Mouse (Mus musculus) limb, embryonic 15.5 days (tissue): ENCODE data around the gene Stk31. TPM values are rescaled to one million over a fixed set of nuclear protein-coding genes. Genes with fewer than 3 reads are reported as not detected.

Experiments used
- ATAC-seq: fragments of 200-750 bp; cut with Nextera tagmentation; 2 replicates; pipeline ENCODE4 v1.8.0; 2017; ENCODE audit warnings: low read depth, moderate TSS enrichment; ENCODE audit not compliant: insufficient number of reproducible peaks, low FRiP score, low TSS enrichment
- H3K27ac ChIP-seq: fragments of 300-500 bp; sonication (generic); 2 replicates; pipeline ENCODE4 v1.5.1; 2015; ENCODE audit warnings: moderate library complexity, mild to moderate bottlenecking, inconsistent platforms
- H3K27me3 ChIP-seq: fragments of 300-500 bp; sonication (generic); 2 replicates; pipeline ENCODE4 v1.6.1; 2015; ENCODE audit warnings: inconsistent platforms
- H3K36me3 ChIP-seq: fragments of 300-500 bp; sonication (generic); 2 replicates; pipeline ENCODE4 v1.6.1; 2015; ENCODE audit warnings: inconsistent platforms
- H3K4me1 ChIP-seq: fragments of 300-500 bp; sonication (generic); 2 replicates; pipeline ENCODE4 v1.6.1; 2015; ENCODE audit warnings: inconsistent platforms
- H3K4me2 ChIP-seq: fragments of 300-500 bp; sonication (generic); 2 replicates; pipeline ENCODE4 v1.6.1; 2015; ENCODE audit warnings: mild to moderate bottlenecking, inconsistent platforms
- H3K4me3 ChIP-seq: fragments of 300-500 bp; sonication (generic); 2 replicates; pipeline ENCODE4 v1.5.1; 2015; ENCODE audit warnings: mild to moderate bottlenecking, inconsistent platforms
- H3K9ac ChIP-seq: fragments of 300-500 bp; sonication (generic); 2 replicates; pipeline ENCODE4 v1.6.1; 2015; ENCODE audit warnings: inconsistent platforms
- H3K9me3 ChIP-seq: fragments of 300-500 bp; sonication (generic); 2 replicates; pipeline ENCODE4 v1.6.1; 2016; ENCODE audit warnings: inconsistent platforms
- WGBS: fragments of 180-500 bp; shearing (Covaris S2); methylation state at CpG from one replicate; pipeline ENCODE4 v1.1.7; 2015; 5-methylcytosine and 5-hydroxymethylcytosine counted together
- polyA plus RNA-seq: library from polyadenylated mRNA; unstranded; fragments of >200 nt; fragmentation: Nextera tagmentation; extraction: Ambion mirVana; gene quantifications from 2 replicates; pipeline ENCODE4 v1.2.1, GENCODE M21; 2015

The Stk31 gene
- polyA plus RNA-seq = 0.12 TPM in 1 of 2 replicates, not detected in the other

DNA sequence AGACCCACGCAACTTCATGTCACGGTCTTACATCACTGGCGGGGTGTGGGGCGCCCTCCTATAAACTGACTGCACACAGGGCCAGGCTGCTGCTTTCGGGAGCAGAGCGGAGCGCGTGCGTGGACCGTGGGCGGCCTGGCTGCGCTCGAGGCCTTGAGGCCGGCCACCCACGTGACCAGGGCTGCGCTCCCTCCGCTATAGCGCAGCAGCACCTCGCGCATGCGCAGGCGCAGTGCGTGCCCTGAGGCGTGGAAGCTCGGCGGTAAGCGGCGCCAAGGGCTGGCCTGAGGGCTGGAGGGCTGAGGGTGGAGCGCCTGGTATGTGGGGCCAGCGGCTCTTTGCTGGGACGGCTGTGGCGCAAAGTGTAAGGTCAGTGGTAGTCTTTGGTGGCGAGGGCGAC is at the start of gene Stk31:
Stk31 (plus strand) TSS at position 289 of the 400 bp plus-strand sequence.
- no peak within 1 kb of the TSS for H3K27ac ChIP-seq
- H3K9me3 ChIP-seq = no peaks in the 10 kb centered on the region
- H3K4me1 ChIP-seq = no peaks in the 10 kb centered on the region
- H3K9ac ChIP-seq = no peak within 1 kb of the TSS
- no peaks in the 10 kb centered on the region for H3K36me3 ChIP-seq
- 82% methylated on average over 34 of the region's 34 CpGs for WGBS
- peak; percentile 35; the same call in 1 of the 2 replicates for ATAC-seq
- H3K4me2 ChIP-seq = no peak within 1 kb of the TSS
- H3K27me3 ChIP-seq = no peaks in the 10 kb centered on the region
- no peak within 1 kb of the TSS for H3K4me3 ChIP-seq

DNA sequence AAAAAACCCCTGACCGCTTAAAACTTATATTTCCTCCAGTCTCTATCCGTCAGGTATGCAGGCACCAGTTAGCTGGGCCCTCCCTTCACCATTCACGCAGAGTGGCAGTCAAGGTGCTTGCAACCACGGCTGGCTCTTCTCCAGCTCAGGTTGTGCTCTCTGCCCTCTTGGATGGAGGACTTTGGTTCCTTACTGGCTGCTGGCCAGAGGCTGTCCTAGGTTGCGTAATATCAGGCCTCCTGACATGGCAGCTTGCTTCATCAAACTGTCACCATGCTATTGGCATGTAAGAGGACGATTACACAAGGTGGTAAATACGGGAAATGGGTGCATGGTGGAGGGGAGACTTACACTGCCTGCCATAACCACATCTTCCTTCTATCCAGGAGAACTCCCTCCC is 45.6 kb upstream of the Stk31 start:
- no peaks in the 10 kb centered on the region for H3K9me3 ChIP-seq
- no peaks in the 10 kb centered on the region for H3K27me3 ChIP-seq
- H3K27ac ChIP-seq = no peak overlapping the region
- WGBS = 90% methylated on average over 7 of the region's 7 CpGs
- H3K36me3 ChIP-seq = no peaks in the 10 kb centered on the region
- H3K4me3 ChIP-seq = no peak overlapping the region
- no peak for ATAC-seq
- no peak overlapping the region for H3K4me2 ChIP-seq
- H3K4me1 ChIP-seq = no peaks in the 10 kb centered on the region
- H3K9ac ChIP-seq = no peak overlapping the region

DNA sequence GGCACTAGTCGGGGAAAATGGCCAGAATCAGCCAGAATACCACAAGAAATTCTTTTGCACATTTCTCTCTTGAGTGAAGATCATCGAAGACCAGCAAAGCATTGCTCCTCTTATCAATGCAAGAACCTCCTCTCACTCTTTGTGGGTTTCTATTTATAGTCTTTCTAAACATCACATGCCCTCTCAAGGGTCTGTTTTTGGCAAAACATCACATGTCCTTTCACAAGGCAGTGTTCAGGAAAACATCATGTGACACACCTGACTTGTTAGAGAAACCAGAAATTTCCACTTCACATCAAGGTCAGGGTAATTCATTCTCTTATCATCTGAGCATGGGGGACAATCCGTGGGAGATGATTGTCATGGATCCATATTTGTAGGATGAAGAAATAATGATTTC is 40.8 kb upstream of the Stk31 start:
- 85% methylated on average over 3 of the region's 3 CpGs for WGBS

DNA sequence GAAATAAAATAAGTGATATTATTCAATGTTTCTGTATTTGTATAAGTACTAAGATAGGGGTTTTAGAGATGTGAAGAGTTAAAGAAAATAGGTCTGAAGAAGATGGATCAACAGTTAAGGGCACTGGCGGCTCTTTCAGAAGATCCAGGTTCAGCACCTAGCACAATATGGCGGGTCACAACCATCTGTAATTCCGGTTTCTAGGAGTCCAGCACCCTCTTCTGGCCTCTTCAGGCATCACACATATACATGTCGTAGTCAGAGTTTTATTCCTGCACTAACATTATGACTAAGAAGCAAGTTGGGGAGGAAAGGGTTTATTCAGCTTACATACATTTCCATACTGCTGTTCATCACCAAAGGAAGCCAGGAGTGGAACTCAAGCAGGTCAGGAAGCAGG is 40.2 kb upstream of the Stk31 start:
- Histone ChIP-seq H3K27me3 (no peaks in the 10 kb centered on the region), H3K27ac (no peak overlapping the region), H3K9ac (no peak overlapping the region), H3K36me3 (no peaks in the 10 kb centered on the region), H3K9me3 (no peaks in the 10 kb centered on the region), H3K4me3 (no peak overlapping the region), H3K4me1 (no peaks in the 10 kb centered on the region), H3K4me2 (no peak overlapping the region)
- no peak for ATAC-seq
- WGBS = 72% methylated on average over 4 of the region's 4 CpGs

More for the DNA sequence above, 40.8 kb upstream of the Stk31 start:
- Histone ChIP-seq H3K27ac (no peak overlapping the region), H3K36me3 (no peaks in the 10 kb centered on the region), H3K9me3 (no peaks in the 10 kb centered on the region), H3K27me3 (no peaks in the 10 kb centered on the region), H3K4me3 (no peak overlapping the region), H3K4me2 (no peak overlapping the region), H3K9ac (no peak overlapping the region), H3K4me1 (no peaks in the 10 kb centered on the region)
- ATAC-seq = no peak

DNA sequence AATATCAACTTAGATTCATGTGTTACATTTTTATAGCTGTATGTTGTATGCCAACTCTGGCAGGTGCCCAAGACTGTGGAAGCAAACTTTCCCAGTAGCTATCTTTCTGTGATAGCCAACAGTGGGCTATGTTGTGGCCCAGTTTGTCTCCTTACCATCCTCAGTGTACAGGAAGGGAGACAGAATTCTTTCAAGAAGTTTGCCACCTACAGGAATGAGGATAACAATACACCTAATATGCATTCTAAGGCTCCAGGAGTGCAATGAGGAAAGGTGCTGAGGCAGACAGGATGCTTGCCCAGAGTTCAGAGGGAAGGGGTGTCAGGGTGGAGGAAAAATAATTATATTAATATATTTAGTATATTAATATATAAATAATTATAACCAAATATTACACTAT is 35.0 kb upstream of the Stk31 start:
- no peak for ATAC-seq
- H3K9me3 ChIP-seq = no peaks in the 10 kb centered on the region
- no peaks in the 10 kb centered on the region for H3K4me1 ChIP-seq
- no peaks in the 10 kb centered on the region for H3K27me3 ChIP-seq
- H3K36me3 ChIP-seq = no peaks in the 10 kb centered on the region
- no peak overlapping the region for H3K9ac ChIP-seq
- no peak overlapping the region for H3K4me2 ChIP-seq
- no peak overlapping the region for H3K27ac ChIP-seq
- H3K4me3 ChIP-seq = no peak overlapping the region

DNA sequence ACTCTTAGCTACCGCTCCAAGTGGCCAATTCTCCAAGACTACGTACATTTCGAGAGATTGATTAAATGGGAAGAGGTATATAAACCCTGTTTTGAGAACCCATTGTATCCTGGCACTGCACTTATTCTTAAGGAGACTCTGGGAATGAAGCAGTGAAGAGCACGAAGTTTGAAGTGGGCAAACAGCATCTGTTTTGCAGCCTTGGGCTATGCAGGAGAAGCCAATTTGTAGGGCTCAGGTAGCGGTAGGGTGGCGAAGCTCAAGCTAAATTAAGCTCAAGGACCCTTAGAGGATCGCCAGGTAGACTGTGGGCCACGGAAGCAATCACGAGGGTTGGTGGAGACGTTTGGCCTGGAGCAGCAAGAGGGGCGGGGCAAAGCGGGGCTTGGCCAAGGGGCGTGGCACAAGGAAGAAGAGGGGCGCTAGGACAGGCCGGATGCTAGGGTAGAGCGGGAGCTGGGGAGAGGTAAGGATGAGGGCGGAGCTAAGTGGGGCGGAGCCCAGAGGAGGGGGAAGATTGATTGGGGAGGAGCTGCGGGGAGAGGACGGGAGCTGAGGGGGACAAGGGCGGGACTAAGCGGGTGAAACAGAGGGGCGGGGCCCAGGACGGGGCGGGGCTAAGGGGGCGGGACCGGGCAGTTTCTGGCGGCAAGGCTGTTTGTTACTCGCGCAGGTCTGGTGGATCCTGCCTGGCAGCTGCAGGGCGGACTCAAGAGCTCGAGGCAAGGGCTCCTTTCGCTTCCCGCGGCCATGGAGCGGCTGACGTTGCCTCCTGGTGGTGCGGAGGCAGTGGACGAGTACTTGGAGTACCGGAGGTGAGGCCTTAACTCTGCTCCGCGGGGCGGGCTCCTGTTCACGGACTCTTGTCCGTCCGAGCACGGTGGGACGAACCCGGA is 28.0 kb upstream of the Stk31 start, which contains the start of gene Fam221a:
Fam221a (plus strand) TSS at position 581 of the 896 bp plus-strand sequence.
- Histone ChIP-seq H3K4me1 (peaks cover 7% of the 10 kb centered on the region), H3K9ac (peak within 1 kb of the TSS; percentile 61), H3K27me3 (no peaks in the 10 kb centered on the region), H3K27ac (peak within 1 kb of the TSS; percentile 86), H3K9me3 (no peaks in the 10 kb centered on the region), H3K4me3 (peak within 1 kb of the TSS; percentile 66), H3K4me2 (peak within 1 kb of the TSS; percentile 87), H3K36me3 (no peaks in the 10 kb centered on the region)
- 3% methylated on average over 44 of the region's 49 CpGs for WGBS
- peak; percentile 96 for ATAC-seq

DNA sequence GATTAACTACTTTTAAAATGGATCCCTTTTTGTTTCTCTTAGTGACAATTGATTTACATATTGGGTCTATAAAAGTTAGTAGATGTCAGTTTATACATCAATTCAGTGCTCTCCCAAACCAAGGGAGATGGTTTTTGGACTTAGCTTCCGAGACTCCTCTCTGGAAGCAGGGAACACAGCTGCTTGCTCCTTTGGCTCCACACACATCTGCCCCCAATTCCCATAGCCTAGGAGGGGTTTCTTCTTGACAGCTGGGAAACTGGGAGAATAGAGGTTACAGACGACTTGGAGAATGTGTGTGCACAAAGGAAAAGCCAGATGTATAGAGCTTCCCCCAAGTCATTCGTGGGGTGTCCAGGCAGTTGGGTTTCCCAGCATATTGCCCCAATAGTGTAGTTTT is 27.2 kb upstream of the Stk31 start:
- no peaks in the 10 kb centered on the region for H3K36me3 ChIP-seq
- no peaks in the 10 kb centered on the region for H3K27me3 ChIP-seq
- H3K9me3 ChIP-seq = no peaks in the 10 kb centered on the region
- peak overlapping the region; percentile 38; the same call in 1 of the 2 replicates for H3K27ac ChIP-seq
- peak overlapping the region; percentile 87 for H3K4me2 ChIP-seq
- H3K4me1 ChIP-seq = peaks cover 7% of the 10 kb centered on the region
- no peak for ATAC-seq
- WGBS = 22% methylated on average over 3 of the region's 3 CpGs
- H3K9ac ChIP-seq = peak overlapping the region; percentile 26; the same call in 1 of the 2 replicates
- peak overlapping the region; percentile 66 for H3K4me3 ChIP-seq

DNA sequence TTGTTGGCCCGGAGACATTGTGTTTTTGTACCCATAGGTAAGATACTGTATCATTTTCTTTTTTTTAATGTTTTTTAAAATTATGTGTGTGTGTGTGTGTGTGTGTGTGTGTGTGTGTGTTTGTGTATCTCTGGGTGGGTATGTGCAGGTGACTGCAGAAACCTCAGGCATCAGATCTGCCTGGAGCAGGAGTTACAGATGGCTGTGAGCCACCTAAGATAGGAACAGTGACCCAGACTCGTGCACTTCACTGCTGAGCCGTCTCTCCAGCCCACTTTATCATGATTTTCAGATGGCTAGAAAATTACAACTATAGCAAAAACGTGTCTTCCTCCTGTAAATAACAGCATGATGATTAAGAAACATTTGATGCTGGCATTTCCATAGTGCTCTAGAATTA is 22.7 kb upstream of the Stk31 start:
- Histone ChIP-seq H3K4me1 (peaks cover 7% of the 10 kb centered on the region), H3K27ac (no peak overlapping the region), H3K27me3 (no peaks in the 10 kb centered on the region), H3K36me3 (no peaks in the 10 kb centered on the region), H3K9me3 (no peaks in the 10 kb centered on the region), H3K4me3 (no peak overlapping the region), H3K9ac (no peak overlapping the region), H3K4me2 (no peak overlapping the region)
- 81% methylated on average over 4 of the region's 4 CpGs for WGBS
- ATAC-seq = no peak

DNA sequence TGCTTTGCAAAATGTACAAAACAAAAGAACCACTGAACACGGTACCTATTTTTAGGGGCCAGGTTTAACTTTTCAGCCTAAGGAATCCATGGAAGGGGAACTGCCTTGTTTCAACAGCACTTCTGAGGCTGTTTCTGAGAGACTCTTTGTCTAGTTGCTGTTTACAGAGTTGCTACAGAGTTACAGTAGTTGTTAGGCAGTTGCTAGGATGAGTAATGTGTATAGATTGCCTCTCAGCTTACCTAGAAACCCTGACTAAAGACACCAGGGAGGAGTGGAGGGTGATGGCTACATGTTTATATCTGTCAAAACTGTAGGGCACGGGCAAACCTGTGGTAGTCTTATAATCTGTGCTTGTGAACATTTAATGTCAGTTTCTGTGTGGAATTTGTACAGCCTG is 21.5 kb upstream of the Stk31 start:
- ATAC-seq = no peak
- H3K4me2 ChIP-seq = no peak overlapping the region
- no peak overlapping the region for H3K9ac ChIP-seq
- no peaks in the 10 kb centered on the region for H3K9me3 ChIP-seq
- H3K27ac ChIP-seq = no peak overlapping the region
- H3K36me3 ChIP-seq = no peaks in the 10 kb centered on the region
- no peak overlapping the region for H3K4me3 ChIP-seq
- H3K4me1 ChIP-seq = no peaks in the 10 kb centered on the region
- H3K27me3 ChIP-seq = no peaks in the 10 kb centered on the region
- WGBS = 77% methylated on average over 2 of the region's 2 CpGs

DNA sequence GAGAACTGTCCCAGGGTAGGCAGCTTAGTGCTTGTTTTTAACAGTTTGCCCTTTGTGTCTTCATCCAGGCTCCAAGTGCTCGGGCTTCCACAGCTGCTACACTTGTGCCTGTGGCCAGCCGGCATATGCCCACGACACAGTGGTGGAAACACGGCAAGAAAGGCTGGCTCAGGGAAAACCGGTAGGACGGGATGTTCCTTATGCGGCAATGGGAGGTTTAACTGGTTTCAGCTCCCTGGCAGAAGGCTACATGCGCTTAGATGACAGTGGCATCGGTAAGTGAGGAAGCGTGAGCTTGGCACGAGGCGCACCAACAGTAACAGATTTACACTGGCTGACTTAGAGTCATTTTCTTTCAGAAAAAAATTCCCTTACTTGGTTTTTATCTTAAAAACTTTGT is 17.1 kb upstream of the Stk31 start:
- WGBS = 66% methylated on average over 12 of the region's 12 CpGs
- Histone ChIP-seq H3K36me3 (peaks cover 13% of the 10 kb centered on the region; the same call in 1 of the 2 replicates), H3K9me3 (no peaks in the 10 kb centered on the region)

DNA sequence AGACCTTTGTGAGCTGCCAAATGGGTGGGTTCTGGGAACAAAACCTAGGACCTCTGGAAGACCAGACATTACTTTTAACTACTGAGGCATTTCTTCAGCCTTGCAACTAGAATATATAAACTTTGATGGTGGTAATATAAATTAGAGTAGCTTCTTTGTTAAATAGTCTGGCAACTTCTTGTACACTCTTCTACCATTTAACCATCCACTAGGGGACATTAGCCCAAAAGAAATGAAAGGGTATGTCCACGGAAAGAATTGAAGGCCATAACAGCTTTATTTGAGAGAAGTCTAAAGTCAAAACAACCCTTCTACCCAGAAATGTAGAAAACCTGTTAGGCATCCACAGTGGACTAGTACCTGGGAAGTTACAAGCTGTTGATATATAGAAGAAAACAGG is 1.1 kb upstream of the Stk31 start:
- no peak overlapping the region for H3K4me3 ChIP-seq
- no peaks in the 10 kb centered on the region for H3K27me3 ChIP-seq
- 64% methylated on average over 1 of the region's 1 CpGs for WGBS
- H3K27ac ChIP-seq = no peak overlapping the region
- H3K9ac ChIP-seq = no peak overlapping the region
- H3K9me3 ChIP-seq = no peaks in the 10 kb centered on the region
- no peaks in the 10 kb centered on the region for H3K4me1 ChIP-seq
- no peak for ATAC-seq
- H3K4me2 ChIP-seq = no peak overlapping the region
- peaks cover 7% of the 10 kb centered on the region for H3K36me3 ChIP-seq

More for the DNA sequence above, 17.1 kb upstream of the Stk31 start:
- H3K4me3 ChIP-seq = no peak overlapping the region
- ATAC-seq = no peak
- H3K4me2 ChIP-seq = no peak overlapping the region
- H3K27ac ChIP-seq = no peak overlapping the region
- no peaks in the 10 kb centered on the region for H3K4me1 ChIP-seq
- H3K9ac ChIP-seq = no peak overlapping the region
- H3K27me3 ChIP-seq = no peaks in the 10 kb centered on the region

DNA sequence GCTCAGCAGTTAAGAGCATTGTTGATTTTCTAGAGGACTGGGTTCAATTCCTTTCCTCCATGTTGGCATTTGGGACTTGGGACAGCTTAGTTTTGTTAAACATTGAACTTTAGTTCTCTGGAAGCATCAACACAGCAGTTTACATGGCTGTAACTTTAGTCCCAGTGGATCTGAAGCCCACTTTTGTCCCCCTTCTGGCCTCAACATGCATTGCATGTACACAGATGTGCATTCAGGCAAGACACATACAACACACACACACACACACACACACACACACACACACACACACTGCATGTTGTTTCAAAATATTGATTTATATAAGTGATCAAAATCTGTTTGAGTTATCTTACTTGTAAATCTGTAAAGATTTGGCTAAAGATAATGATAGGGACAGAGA is 2.1 kb downstream of the Stk31 start:
- H3K9me3 ChIP-seq = no peaks in the 10 kb centered on the region
- no peak overlapping the region for H3K4me2 ChIP-seq
- no peak overlapping the region for H3K4me3 ChIP-seq
- no peaks in the 10 kb centered on the region for H3K4me1 ChIP-seq
- H3K27ac ChIP-seq = no peak overlapping the region
- no peaks in the 10 kb centered on the region for H3K27me3 ChIP-seq
- no peak overlapping the region for H3K9ac ChIP-seq
- H3K36me3 ChIP-seq = no peaks in the 10 kb centered on the region
- no peak for ATAC-seq
